Mouse (Mus musculus): ENCODE data around the gene Wnt3. TPM values are rescaled to one million over a fixed set of nuclear protein-coding genes. Genes with fewer than 3 reads are reported as not detected.
A peak's percentile ranks its signal among the peaks of the same experiment; 100 is the strongest.

The Wnt3 gene
- total and polyA plus RNA-seq, 3 experiments, result 0.11 TPM; not detected in 2

DNA sequence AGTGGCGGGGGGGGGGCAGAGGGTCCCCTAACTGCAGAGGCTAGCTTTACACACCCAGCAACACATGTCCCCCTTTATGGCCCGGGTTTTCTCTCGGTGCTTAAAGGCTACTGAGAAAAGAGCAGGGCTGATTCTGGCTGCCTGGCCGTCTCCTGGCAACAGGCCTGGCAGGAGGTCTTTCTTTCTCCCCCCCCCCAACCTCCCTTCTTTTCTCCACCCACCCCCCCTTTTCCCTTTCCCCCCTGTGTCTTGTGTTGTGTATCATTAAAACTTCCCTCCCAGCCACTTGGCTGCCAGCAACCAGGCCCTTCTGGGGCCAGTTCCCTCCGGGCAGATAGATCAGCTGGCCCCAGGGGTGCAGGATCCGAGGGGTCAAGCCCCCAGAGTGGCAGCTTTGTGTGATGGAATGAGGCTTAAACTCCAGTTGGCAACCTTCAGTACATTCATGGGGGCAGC, 8.4 kb upstream of the Wnt3 start:
- Histone ChIP-seq H3K4me1 (ENCODE audit: insufficient read depth, low read depth, low read length) (no peaks in the 10 kb centered on the region), H3K27me3 (ENCODE audit: insufficient read depth, low read length) (peaks cover 10% of the 10 kb centered on the region; the same call in 1 of the 2 replicates), H3K9me3 (replicated peaks) (0 out of 2 replicates have a peak, but pooled peaks cover 2% of the 10 kb centered on the region), H3K4me3 (ENCODE audit: low read depth, low read length) (peak overlapping the region; percentile 14; the same call in 1 of the 2 replicates), H3K36me3 (replicated peaks) (no peaks in the 10 kb centered on the region)
- ATAC-seq (ENCODE audit: extremely low read depth, insufficient number of reproducible peaks, low FRiP score, poor library complexity, severe bottlenecking), result no peak
- TF ChIP-seq GATA1 (IDR thresholded peaks at IDR 0.05; ENCODE audit: borderline replicate concordance, low read length), result no peak
- TF ChIP-seq TAL1 (conservative IDR thresholded peaks at IDR 0.05; ENCODE audit: low read depth, low read length), result no peak
- TF ChIP-seq CTCF (IDR thresholded peaks at IDR 0.05; ENCODE audit: low read depth, low read length), result no peak
- TF ChIP-seq POLR2AphosphoS5 (IDR thresholded peaks at IDR 0.05; ENCODE audit: insufficient replicate concordance, low read depth, low read length), result no peak
- no peak for TF ChIP-seq GATA2 (IDR thresholded peaks at IDR 0.05; ENCODE audit: borderline replicate concordance, low read depth, low read length)
- DNase-seq (ENCODE audit: low spot score), result no peak

- ATAC-seq (ENCODE audit: extremely low read depth, insufficient number of reproducible peaks, low FRiP score, poor library complexity, severe bottlenecking), result no peak
- no peaks in the 10 kb centered on the region for H3K4me1 ChIP-seq (ENCODE audit: insufficient read depth, low read depth, low read length)
- TF ChIP-seq GATA1 (IDR thresholded peaks at IDR 0.05; ENCODE audit: borderline replicate concordance, low read length), result no peak
- TF ChIP-seq CTCF (IDR thresholded peaks at IDR 0.05; ENCODE audit: low read depth, low read length), result no peak
- TF ChIP-seq POLR2AphosphoS5 (IDR thresholded peaks at IDR 0.05; ENCODE audit: insufficient replicate concordance, low read depth, low read length), result no peak
- no peak for TF ChIP-seq GATA2 (IDR thresholded peaks at IDR 0.05; ENCODE audit: borderline replicate concordance, low read depth, low read length)
- TF ChIP-seq TAL1 (conservative IDR thresholded peaks at IDR 0.05; ENCODE audit: low read depth, low read length), result no peak
- peaks cover 60% of the 10 kb centered on the region for H3K27me3 ChIP-seq (ENCODE audit: insufficient read depth, low read length)
- no peak for DNase-seq (ENCODE audit: low spot score)
- no peak overlapping the region for H3K4me3 ChIP-seq (ENCODE audit: low read depth, low read length)
- H3K9me3 ChIP-seq (replicated peaks), result no peaks in the 10 kb centered on the region
- no peaks in the 10 kb centered on the region for H3K36me3 ChIP-seq (replicated peaks)
Measured at GRCm38 (mm10) chr11:103771160-103771817, 2.7 kb upstream of the Wnt3 start.

- no peaks in the 10 kb centered on the region for H3K4me1 ChIP-seq (ENCODE audit: insufficient read depth, low read depth, low read length)
- H3K9me3 ChIP-seq (replicated peaks), result no peaks in the 10 kb centered on the region
- H3K4me3 ChIP-seq (ENCODE audit: low read depth, low read length), result no peak overlapping the region
- no peaks in the 10 kb centered on the region for H3K36me3 ChIP-seq (replicated peaks)
- ATAC-seq (ENCODE audit: extremely low read depth, insufficient number of reproducible peaks, low FRiP score, poor library complexity, severe bottlenecking), result no peak
- peaks cover 68% of the 10 kb centered on the region for H3K27me3 ChIP-seq (ENCODE audit: insufficient read depth, low read length)
- TF ChIP-seq GATA1 (IDR thresholded peaks at IDR 0.05; ENCODE audit: borderline replicate concordance, low read length) (no peak), GATA2 (IDR thresholded peaks at IDR 0.05; ENCODE audit: borderline replicate concordance, low read depth, low read length) (no peak), TAL1 (conservative IDR thresholded peaks at IDR 0.05; ENCODE audit: low read depth, low read length) (no peak)
- no peak for DNase-seq (ENCODE audit: low spot score)
Measured at GRCm38 (mm10) chr11:103772505-103773386, 1.2 kb upstream of the Wnt3 start.

DNA sequence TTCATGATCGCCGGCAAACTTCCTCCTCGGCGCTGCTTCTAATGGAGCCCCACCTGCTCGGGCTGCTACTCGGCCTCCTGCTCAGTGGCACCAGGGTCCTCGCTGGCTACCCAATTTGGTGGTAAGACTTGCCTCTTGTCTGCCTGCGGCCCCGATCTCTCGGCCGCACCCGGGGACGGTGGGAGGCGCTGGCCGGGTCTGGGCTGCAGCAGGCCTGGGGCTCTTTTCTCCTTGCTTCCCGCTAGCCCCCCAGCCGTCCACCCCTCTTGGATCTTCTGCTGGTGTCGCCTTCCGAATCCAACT, 229 bp downstream of the Wnt3 start:
- DNase-seq (ENCODE audit: low spot score), result no peak
- Histone ChIP-seq H3K9me3 (replicated peaks) (no peaks in the 10 kb centered on the region), H3K4me1 (ENCODE audit: insufficient read depth, low read depth, low read length) (no peaks in the 10 kb centered on the region), H3K36me3 (replicated peaks) (no peaks in the 10 kb centered on the region), H3K27me3 (ENCODE audit: insufficient read depth, low read length) (peaks cover 68% of the 10 kb centered on the region), H3K4me3 (ENCODE audit: low read depth, low read length) (no peak overlapping the region)
- TF ChIP-seq TAL1 (conservative IDR thresholded peaks at IDR 0.05; ENCODE audit: low read depth, low read length) (no peak), CTCF (IDR thresholded peaks at IDR 0.05; ENCODE audit: low read depth, low read length) (no peak), GATA2 (IDR thresholded peaks at IDR 0.05; ENCODE audit: borderline replicate concordance, low read depth, low read length) (no peak), POLR2AphosphoS5 (IDR thresholded peaks at IDR 0.05; ENCODE audit: insufficient replicate concordance, low read depth, low read length) (no peak), GATA1 (IDR thresholded peaks at IDR 0.05; ENCODE audit: borderline replicate concordance, low read length) (no peak)
- no peak for ATAC-seq (ENCODE audit: extremely low read depth, insufficient number of reproducible peaks, low FRiP score, poor library complexity, severe bottlenecking)

- H3K27me3 ChIP-seq (ENCODE audit: insufficient read depth, low read length), result peaks cover 34% of the 10 kb centered on the region
- no peak for DNase-seq (ENCODE audit: low spot score)
- H3K4me3 ChIP-seq (ENCODE audit: low read depth, low read length), result no peak overlapping the region
- no peaks in the 10 kb centered on the region for H3K36me3 ChIP-seq (replicated peaks)
- no peak for TF ChIP-seq GATA1 (IDR thresholded peaks at IDR 0.05; ENCODE audit: borderline replicate concordance, low read length)
- no peak for TF ChIP-seq CTCF (IDR thresholded peaks at IDR 0.05; ENCODE audit: low read depth, low read length)
- H3K9me3 ChIP-seq (replicated peaks), result no peaks in the 10 kb centered on the region; the same call in 1 of the 2 replicates
- no peaks in the 10 kb centered on the region for H3K4me1 ChIP-seq (ENCODE audit: insufficient read depth, low read depth, low read length)
- no peak for ATAC-seq (ENCODE audit: extremely low read depth, insufficient number of reproducible peaks, low FRiP score, poor library complexity, severe bottlenecking)
Measured at GRCm38 (mm10) chr11:103780152-103780551, 6.2 kb downstream of the Wnt3 start.

- Histone ChIP-seq H3K4me1 (ENCODE audit: insufficient read depth, low read depth, low read length) (no peaks in the 10 kb centered on the region), H3K27me3 (ENCODE audit: insufficient read depth, low read length) (peaks cover 20% of the 10 kb centered on the region), H3K4me3 (ENCODE audit: low read depth, low read length) (no peak overlapping the region), H3K9me3 (replicated peaks) (no peaks in the 10 kb centered on the region), H3K36me3 (replicated peaks) (no peaks in the 10 kb centered on the region)
- ATAC-seq (ENCODE audit: extremely low read depth, insufficient number of reproducible peaks, low FRiP score, poor library complexity, severe bottlenecking) (no peak), DNase-seq (ENCODE audit: low spot score) (no peak)
- no peak for TF ChIP-seq POLR2AphosphoS5 (IDR thresholded peaks at IDR 0.05; ENCODE audit: insufficient replicate concordance, low read depth, low read length)
- TF ChIP-seq CTCF (IDR thresholded peaks at IDR 0.05; ENCODE audit: low read depth, low read length), result no peak
- TF ChIP-seq GATA1 (IDR thresholded peaks at IDR 0.05; ENCODE audit: borderline replicate concordance, low read length), result no peak
- no peak for TF ChIP-seq TAL1 (conservative IDR thresholded peaks at IDR 0.05; ENCODE audit: low read depth, low read length)
- TF ChIP-seq GATA2 (IDR thresholded peaks at IDR 0.05; ENCODE audit: borderline replicate concordance, low read depth, low read length), result no peak
Measured at GRCm38 (mm10) chr11:103789951-103790350, 16.0 kb downstream of the Wnt3 start.

All from G1E (cell line).